Mouse (Mus musculus): ENCODE measurements at regions not wholly inside any gene's neighbourhood (a gene's known extent, or its start where the extent isn't known, plus 50 kb on each side); places are given as distances from the start of the nearest gene placed in this dataset.
"Not testable (repeated sequence)": the region's sequence is repeated elsewhere in the genome, so short reads cannot be mapped to it uniquely, and the experiment has no call there.

DNA sequence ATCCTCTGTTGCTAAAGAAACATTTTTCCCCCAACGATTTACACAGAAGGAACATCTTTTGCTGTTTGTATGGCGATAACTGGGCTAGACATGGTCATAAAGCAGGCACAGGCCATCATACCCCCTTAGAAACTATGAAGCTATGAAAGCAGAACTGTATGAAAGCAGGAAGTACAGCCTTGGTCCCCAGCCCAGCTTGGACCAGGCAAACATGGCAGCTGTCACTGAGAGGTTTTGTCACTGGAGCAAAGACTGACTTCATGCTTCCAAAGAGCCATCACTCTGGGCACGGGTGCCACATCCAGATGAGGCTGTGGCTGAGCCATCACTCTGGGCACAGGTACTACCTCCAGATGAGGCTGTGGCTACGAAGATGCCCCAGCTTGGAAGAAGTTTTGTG, 276.8 kb upstream of the Kdm8 start:
- Histone ChIP-seq H3K4me3 (ENCODE audit: insufficient read depth, low read depth, low read length) (no peak overlapping the region), H3K27ac (replicated peaks; ENCODE audit: low read depth, low read length) (no peak overlapping the region), H3K4me1 (ENCODE audit: control insufficient read depth, insufficient read depth, insufficient read length, low read length) (no peaks in the 10 kb centered on the region)

DNA sequence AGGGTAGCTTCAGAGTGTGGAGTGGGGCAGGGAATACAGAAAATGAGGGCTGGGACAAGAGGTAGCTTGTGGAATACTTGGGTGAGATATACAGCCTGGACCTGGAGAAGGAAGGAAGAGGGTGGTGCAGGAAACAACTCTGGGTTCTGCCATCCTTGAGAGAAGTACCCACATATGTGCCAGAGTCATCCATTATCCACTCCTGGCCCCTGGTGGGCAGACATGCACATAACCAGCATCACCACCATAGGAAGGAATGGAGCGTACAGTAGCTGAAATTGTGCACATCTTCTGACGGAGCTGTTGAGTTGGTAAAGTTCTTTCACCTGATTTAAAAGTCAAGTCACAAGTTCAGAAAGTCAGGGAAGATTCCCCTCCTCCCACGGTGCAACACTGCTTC, 262.9 kb upstream of the Kdm8 start:
- Histone ChIP-seq H3K4me1 (ENCODE audit: control insufficient read depth, insufficient read depth, insufficient read length, low read length) (no peaks in the 10 kb centered on the region), H3K4me3 (ENCODE audit: insufficient read depth, low read depth, low read length) (no peak overlapping the region), H3K27ac (replicated peaks; ENCODE audit: low read depth, low read length) (no peak overlapping the region)

DNA sequence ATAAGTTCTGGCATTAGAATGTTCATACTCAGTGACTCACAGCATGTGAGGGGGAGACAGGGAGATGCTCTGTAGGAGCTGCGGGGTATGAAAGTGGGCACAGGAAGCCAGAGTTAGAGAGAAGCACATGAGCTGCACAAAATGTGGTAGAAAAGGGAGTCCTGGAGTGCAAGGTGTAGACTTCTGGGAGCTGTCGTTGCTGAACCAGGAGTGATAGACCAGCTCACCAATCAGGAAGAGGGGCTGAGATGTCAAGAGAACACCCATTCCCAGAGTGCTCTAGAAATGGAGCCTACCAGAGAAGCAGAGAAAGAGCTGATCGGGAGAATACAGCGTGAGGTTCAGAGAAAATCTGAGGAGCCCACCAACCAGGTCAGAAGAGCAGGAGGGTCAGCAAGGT, 262.2 kb upstream of the Kdm8 start:
- Histone ChIP-seq H3K27ac (replicated peaks; ENCODE audit: low read depth, low read length) (no peak overlapping the region), H3K4me1 (ENCODE audit: control insufficient read depth, insufficient read depth, insufficient read length, low read length) (no peaks in the 10 kb centered on the region), H3K4me3 (ENCODE audit: insufficient read depth, low read depth, low read length) (no peak overlapping the region)

DNA sequence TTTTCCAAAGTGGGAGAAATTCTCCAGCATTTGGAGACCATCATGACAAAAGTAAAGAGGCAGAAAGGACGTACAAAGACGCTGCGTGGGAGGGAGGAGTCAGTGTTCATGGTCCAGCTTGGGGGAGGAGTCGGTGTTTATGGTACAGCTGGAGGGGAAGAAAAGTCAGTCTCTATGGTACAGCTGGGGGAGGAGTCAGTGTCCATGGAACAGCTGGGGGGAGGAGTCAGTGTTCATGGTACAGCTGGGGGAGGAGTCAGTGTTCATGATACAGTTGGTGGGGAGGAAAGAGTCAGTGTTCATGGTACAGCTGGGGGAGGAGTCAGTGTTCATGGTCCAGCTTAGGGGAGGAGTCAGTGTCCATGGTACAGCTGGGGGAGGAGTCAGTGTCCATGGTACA, 261.5 kb upstream of the Kdm8 start:
- H3K4me3 ChIP-seq (ENCODE audit: insufficient read depth, low read depth, low read length); H3K4me1 ChIP-seq (ENCODE audit: control insufficient read depth, insufficient read depth, insufficient read length, low read length); H3K27ac ChIP-seq (replicated peaks; ENCODE audit: low read depth, low read length): not testable (repeated sequence)

DNA sequence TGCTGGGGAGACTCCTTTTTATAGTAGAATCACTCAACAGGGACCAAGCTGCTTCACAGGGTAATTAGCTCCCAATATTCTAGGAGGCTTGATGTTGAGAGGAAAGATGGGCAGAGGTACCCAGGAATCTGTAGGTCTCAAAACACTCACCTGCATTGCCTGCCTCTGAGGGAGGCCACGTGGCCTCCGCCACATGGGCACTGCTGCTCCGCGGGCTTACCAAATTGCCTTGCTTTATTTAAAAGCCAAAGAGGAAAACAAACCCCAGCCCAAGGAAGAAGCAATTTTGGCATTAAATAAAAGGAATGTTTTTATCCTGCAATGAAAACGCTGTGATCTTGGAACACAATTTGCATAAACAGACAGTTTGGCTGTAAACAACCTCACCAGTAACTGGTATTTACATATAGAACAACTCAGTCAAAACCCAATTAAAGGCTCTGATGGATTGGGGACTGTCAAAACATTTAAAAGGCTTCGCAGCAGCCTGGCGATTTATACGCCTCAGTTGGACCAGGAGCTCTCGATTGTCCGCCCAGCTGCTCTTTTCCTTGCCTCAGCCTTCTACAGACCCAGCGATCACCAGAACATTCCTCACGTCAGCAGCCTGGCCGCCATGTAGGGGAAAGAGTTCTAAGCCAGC, 259.3 kb upstream of the Kdm8 start:
- Histone ChIP-seq H3K27ac (replicated peaks; ENCODE audit: low read depth, low read length) (no peak overlapping the region), H3K4me1 (ENCODE audit: control insufficient read depth, insufficient read depth, insufficient read length, low read length) (no peaks in the 10 kb centered on the region), H3K4me3 (ENCODE audit: insufficient read depth, low read depth, low read length) (no peak overlapping the region)

DNA sequence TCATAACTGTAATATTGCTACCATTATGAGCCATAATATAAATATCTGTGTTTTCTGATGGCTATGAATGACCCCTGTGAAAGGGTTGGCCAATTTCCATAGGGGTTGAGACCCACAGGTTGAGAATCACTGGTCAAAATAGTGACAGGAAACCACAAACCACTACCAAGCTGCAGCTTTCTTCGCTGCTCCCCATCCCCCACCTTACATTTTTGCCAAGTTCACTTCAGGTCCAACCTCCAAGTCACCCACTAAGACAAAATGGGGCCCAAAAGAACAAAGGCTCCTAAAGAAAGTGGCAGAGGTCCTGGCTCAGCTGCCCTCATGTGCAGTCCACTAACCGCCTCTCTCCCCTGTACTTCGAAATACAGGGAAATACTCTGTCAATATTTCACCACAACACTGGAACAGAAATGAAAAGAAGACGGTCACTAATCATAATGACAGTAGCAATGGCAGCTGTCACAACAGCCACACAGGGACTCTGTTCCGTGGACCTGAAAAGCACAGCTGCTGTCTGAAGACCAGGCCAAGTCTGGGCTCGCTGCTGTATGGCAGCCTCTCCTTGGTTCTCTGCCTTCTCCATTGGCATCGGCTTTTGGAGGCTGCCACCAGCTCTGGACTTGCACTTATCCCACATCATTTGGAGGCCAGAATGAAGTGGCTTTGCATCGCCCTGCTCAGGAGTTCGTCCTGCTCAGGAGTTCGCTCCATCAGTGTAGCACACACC, 257.3 kb upstream of the Kdm8 start:
- Histone ChIP-seq H3K4me1 (ENCODE audit: control insufficient read depth, insufficient read depth, insufficient read length, low read length) (no peaks in the 10 kb centered on the region), H3K4me3 (ENCODE audit: insufficient read depth, low read depth, low read length) (no peak overlapping the region), H3K27ac (replicated peaks; ENCODE audit: low read depth, low read length) (no peak overlapping the region)

DNA sequence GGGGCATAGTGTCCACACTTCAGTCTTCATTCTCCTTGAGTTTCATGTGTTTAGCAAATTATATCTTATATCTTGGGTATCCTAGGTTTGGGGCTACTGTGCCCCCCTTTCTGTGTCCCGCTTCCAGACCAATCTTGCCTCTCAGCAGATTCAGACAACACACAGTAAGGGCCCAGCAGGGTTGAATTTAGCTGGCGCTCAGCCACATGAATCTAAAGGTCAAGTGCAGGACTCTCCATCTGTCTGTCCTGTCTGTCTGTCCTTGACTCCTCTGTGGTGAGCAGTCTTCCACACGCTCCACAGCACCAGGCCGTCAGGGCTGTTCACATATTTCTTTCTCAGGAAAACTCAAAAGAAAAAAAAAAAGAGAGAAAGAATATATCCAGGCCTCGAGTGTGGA, 255.5 kb upstream of the Kdm8 start:
- Histone ChIP-seq H3K4me3 (ENCODE audit: insufficient read depth, low read depth, low read length) (no peak overlapping the region), H3K27ac (replicated peaks; ENCODE audit: low read depth, low read length) (no peak overlapping the region), H3K4me1 (ENCODE audit: control insufficient read depth, insufficient read depth, insufficient read length, low read length) (no peaks in the 10 kb centered on the region)

DNA sequence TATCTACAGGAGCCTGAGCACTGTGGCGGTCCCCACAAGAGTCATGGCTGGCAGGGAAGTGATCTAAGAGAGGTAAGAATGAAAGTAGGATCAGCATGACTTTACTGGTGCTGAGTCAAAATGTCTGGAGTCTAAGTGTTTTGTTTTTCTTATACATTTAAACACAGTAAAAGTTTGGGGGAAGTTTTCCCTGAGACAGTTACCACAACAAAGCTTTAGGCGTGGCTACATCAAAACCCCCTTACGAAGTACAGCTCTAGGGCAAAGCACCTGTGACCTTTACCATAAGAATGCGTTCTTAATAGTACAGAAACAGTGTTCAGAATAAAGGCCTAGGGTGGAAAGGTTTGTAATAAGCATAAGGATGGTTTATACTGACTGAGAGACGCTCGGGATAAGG, 254.4 kb upstream of the Kdm8 start:
- Histone ChIP-seq H3K27ac (replicated peaks; ENCODE audit: low read depth, low read length) (no peak overlapping the region), H3K4me3 (ENCODE audit: insufficient read depth, low read depth, low read length) (no peak overlapping the region), H3K4me1 (ENCODE audit: control insufficient read depth, insufficient read depth, insufficient read length, low read length) (no peaks in the 10 kb centered on the region)

DNA sequence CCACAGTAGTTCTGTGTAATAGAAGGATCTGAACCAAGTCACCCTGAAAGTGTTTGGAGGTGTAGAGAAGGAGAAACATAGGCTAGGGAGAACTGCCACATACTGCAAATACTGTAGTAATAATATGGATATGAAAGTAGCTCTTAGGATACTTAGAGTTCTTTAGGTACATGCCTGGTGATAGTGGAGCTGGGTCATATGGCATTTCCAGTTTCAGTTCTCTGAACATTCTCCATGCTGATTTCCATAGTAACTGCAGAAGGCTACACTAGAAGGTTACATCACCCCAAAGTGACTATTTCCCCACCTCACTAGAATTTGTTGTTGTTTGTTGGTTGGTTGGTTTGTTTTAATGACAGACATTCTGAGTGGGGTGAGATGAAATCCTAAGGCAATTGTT, 253.2 kb upstream of the Kdm8 start:
- H3K4me1 ChIP-seq (ENCODE audit: control insufficient read depth, insufficient read depth, insufficient read length, low read length): no peaks in the 10 kb centered on the region
- H3K27ac ChIP-seq (replicated peaks; ENCODE audit: low read depth, low read length): no peak overlapping the region
- H3K4me3 ChIP-seq (ENCODE audit: insufficient read depth, low read depth, low read length): no peak overlapping the region

DNA sequence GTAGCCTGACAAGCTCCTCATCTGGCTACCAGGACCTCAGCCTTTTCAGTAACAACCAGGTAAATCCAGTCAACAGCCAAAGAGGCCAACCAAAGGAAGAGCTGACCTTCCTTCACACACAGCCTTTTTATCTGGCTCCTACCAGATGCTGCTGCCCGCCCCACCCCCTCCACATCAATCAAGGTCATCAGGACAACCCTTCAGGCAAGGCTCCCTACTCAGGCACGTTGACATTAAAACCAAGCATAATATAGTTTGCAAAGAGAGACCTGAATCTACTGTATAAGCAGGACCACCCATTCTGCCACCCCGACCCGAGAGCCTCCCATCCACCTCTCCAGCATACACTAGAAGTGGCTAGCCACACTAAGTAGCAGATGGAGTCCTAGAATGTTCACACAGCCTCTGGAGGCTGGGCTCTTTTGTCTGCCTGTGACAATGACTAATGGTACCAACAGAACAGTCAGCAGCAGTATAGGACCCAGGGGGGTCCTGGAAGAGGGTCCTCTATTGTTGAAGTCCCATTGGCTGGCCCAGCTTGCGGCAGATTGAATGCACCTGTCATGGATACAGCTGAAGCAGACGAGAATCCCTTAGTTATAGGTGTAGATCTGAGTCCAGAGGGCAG, 233.0 kb upstream of the Kdm8 start:
- Histone ChIP-seq H3K4me3 (ENCODE audit: insufficient read depth, low read depth, low read length) (no peak overlapping the region), H3K27ac (replicated peaks; ENCODE audit: low read depth, low read length) (no peak overlapping the region)

DNA sequence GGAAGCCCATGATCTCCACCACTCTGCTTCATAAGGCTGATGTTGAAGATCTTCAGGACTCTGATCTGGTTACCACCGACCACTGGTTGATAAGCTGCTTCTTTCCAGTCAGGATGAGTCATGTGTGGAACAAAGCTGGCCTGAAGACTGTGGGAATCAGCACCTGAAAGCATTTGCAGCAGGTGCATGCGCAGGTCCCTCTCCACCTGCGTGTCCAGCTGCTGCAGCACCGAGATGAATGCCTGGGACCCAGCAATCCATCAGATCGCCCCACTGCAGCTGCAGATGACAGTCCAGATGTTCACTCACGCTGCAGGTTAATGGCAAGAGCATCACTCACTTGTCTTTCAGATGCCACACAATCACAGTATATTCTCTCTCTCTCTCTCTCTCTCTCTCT, 230.4 kb upstream of the Kdm8 start:
- H3K4me1 ChIP-seq (ENCODE audit: control insufficient read depth, insufficient read depth, insufficient read length, low read length): no peaks in the 10 kb centered on the region
- no peak overlapping the region for H3K4me3 ChIP-seq (ENCODE audit: insufficient read depth, low read depth, low read length)

More for the DNA sequence above, 233.0 kb upstream of the Kdm8 start:
- H3K4me1 ChIP-seq (ENCODE audit: control insufficient read depth, insufficient read depth, insufficient read length, low read length): no peaks in the 10 kb centered on the region

DNA sequence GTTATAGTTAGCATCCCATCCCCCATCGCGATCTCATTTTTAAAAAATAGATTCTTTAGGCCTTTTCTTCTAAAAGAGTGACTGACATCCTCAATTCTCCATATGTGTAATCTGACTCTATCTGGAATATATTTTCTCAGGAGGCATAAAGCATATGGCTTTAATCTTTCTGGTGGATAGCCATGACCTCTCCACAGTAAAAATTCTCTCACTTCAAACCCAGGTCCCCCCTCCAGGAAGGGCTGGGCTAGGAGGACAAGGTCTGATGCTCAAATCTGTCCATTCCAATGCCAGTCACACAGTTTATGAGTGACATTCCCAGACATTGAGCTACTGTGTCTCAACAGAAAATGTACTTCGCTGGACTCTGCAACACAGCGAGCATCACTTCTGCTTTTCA, 226.8 kb upstream of the Kdm8 start:
- Histone ChIP-seq H3K4me1 (ENCODE audit: control insufficient read depth, insufficient read depth, insufficient read length, low read length) (no peaks in the 10 kb centered on the region), H3K4me3 (ENCODE audit: insufficient read depth, low read depth, low read length) (no peak overlapping the region), H3K27ac (replicated peaks; ENCODE audit: low read depth, low read length) (no peak overlapping the region)

More for the DNA sequence above, 230.4 kb upstream of the Kdm8 start:
- H3K27ac ChIP-seq (replicated peaks; ENCODE audit: low read depth, low read length): no peak overlapping the region

DNA sequence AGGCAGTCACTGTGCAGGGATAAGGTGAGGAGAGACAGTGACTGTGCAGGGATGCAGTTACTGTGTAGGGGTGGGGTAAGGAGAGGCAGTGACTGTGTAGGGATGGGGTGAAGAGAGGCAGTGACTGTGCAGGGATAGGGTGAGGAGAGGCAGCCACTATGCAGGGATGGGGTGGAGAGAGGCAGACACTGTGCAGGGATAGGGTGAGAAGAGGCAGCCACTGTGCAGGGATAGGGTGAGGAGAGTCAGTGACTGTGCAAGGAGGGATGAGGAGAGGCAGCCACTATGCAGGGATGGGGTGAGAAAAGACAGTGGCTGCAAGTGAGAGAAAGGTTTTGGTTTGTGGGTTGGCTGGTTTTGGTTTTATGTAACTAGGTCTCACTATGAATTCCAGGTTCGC, 221.8 kb upstream of the Kdm8 start:
- Histone ChIP-seq H3K4me3 (ENCODE audit: insufficient read depth, low read depth, low read length) (no peak overlapping the region), H3K27ac (replicated peaks; ENCODE audit: low read depth, low read length) (no peak overlapping the region), H3K4me1 (ENCODE audit: control insufficient read depth, insufficient read depth, insufficient read length, low read length) (no peaks in the 10 kb centered on the region)

DNA sequence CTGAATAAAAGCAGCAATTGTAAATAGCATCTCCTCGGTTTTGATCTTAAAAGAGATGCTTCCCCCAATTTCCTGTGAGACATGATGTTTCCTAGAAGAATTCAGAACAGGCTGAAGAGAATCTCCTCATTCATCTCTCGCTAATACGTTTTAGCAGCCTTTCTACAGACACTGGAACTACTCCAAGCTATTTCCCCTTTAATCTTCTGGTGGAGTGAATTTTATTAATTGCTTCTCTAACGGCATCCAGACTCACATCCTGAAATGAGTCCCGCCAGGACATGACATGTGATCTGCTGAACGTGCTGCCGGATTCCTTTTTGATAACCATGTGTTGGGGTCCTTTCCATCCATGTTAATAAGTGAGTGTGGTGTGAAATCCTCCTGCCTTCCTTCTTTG, 209.6 kb upstream of the Kdm8 start:
- Histone ChIP-seq H3K4me3 (ENCODE audit: insufficient read depth, low read depth, low read length) (no peak overlapping the region), H3K4me1 (ENCODE audit: control insufficient read depth, insufficient read depth, insufficient read length, low read length) (no peaks in the 10 kb centered on the region), H3K27ac (replicated peaks; ENCODE audit: low read depth, low read length) (no peak overlapping the region)

DNA sequence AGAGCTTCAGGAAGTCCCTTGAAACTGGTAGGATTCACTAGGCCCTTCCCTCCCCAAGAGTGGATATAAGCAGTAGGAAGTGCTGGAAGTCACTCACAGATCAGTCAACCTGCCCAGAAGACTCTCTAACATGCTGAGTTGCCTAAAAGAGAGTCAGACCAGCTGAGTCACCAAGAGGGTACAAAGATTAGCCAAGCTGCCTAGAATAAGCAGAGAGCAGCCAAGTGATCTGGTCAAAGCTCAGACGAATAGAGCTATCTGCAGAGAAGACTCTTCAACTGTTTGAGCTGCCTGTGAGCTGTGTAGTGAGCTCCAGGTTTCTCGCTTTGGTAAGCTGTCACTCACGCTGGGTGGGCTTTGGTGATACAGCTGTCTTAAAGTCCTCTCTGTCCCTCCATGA, 207.4 kb upstream of the Kdm8 start:
- Histone ChIP-seq H3K4me1 (ENCODE audit: control insufficient read depth, insufficient read depth, insufficient read length, low read length) (no peaks in the 10 kb centered on the region), H3K27ac (replicated peaks; ENCODE audit: low read depth, low read length) (no peak overlapping the region), H3K4me3 (ENCODE audit: insufficient read depth, low read depth, low read length) (no peak overlapping the region)

DNA sequence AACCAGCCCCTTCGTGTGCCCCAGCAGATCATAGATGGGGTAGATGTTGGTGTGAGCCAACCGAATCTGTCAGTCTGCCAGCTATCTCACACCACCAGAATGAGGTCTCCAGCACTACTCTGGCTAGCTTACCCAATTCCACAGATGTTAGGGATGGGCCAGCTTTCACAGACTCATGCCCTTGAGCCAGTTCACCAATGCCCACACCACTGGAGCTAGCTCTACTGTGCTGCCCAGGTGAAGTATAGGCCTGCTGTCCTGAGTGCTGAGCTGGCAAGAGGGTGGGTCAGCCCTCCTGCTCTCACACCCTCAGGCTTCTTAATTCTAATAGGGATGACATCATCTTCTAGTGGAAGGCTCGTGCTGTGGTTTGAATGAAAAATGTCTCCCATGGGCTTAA, 201.5 kb upstream of the Kdm8 start:
- Histone ChIP-seq H3K4me3 (ENCODE audit: insufficient read depth, low read depth, low read length) (no peak overlapping the region), H3K27ac (replicated peaks; ENCODE audit: low read depth, low read length) (no peak overlapping the region), H3K4me1 (ENCODE audit: control insufficient read depth, insufficient read depth, insufficient read length, low read length) (no peaks in the 10 kb centered on the region)

Measured in brown adipose tissue, adult 24 weeks (tissue).